Mouse (Mus musculus) heart, adult 2 months (tissue): ENCODE data around the gene Edem1.

Experiments used
- CTCF ChIP-seq: fragments of 200-600 bp; IDR thresholded peaks from 2 replicates; pipeline ENCODE4 v1.8.1; 2022; ENCODE audit warnings: antibody characterized with exemption, mild to moderate bottlenecking, moderate library complexity
- EP300 ChIP-seq: fragments of 200-500 bp; IDR thresholded peaks from 2 replicates; pipeline ENCODE4 v1.6.1; 2011; ENCODE audit warnings: low read depth, low read length, control low read depth; ENCODE audit not compliant: insufficient read depth
- POLR2A ChIP-seq: fragments of 200-500 bp; IDR thresholded peaks from 2 replicates; pipeline ENCODE4 v1.6.1; 2011; ENCODE audit warnings: mild to moderate bottlenecking, low read depth, low read length, control low read depth; ENCODE audit not compliant: insufficient read depth

GRCm38 (mm10) chr6:108812134-108812533 lies 16.3 kb upstream of the Edem1 start:
- TF ChIP-seq POLR2A (no peak), CTCF (no peak), EP300 (no peak)
